Mouse (Mus musculus) kidney, adult 2 months (tissue): ENCODE data around the gene Smarce1. TPM values are rescaled to one million over a fixed set of nuclear protein-coding genes. Genes with fewer than 3 reads are reported as not detected.

Experiments used
- DNase-seq: peaks from one replicate; pipeline ENCODE4 v3.0.0; 2021
- H3K27ac ChIP-seq: fragments of 200-500 bp; 2 replicates; pipeline ENCODE4 v1.5.1; 2012; ENCODE audit warnings: low read depth, low read length, control low read depth, inconsistent platforms; ENCODE audit not compliant: insufficient read depth
- H3K27me3 ChIP-seq: fragments of 200-500 bp; replicated peaks from 2 replicates; pipeline ENCODE4 v1.6.1; 2012; ENCODE audit warnings: mild to moderate bottlenecking, moderate library complexity, low read length, inconsistent platforms; ENCODE audit not compliant: control insufficient read depth, insufficient read depth
- H3K36me3 ChIP-seq: fragments of 200-500 bp; 2 replicates; pipeline ENCODE4 v1.6.1; 2012; ENCODE audit warnings: mild to moderate bottlenecking, moderate library complexity, low read length, inconsistent platforms; ENCODE audit not compliant: control insufficient read depth, insufficient read depth
- H3K4me1 ChIP-seq: fragments of 200-500 bp; 2 replicates; pipeline ENCODE4 v1.6.1; 2011; ENCODE audit warnings: low read length; ENCODE audit not compliant: control insufficient read depth, insufficient read depth
- H3K4me3 ChIP-seq: fragments of 200-500 bp; 2 replicates; pipeline ENCODE4 v1.5.1; 2011; ENCODE audit warnings: mild to moderate bottlenecking, low read depth, low read length, control low read depth; ENCODE audit not compliant: insufficient read depth
- CTCF ChIP-seq: fragments of 200-500 bp; conservative IDR thresholded peaks from 2 replicates; pipeline ENCODE4 v1.5.1; 2011; ENCODE audit warnings: low read depth, mild to moderate bottlenecking, control low read depth, low read length, moderate library complexity, mixed read lengths; ENCODE audit not compliant: insufficient read depth, insufficient read length
- POLR2A ChIP-seq: fragments of 200-500 bp; IDR thresholded peaks from one replicate; pipeline ENCODE4 v1.6.1; 2011; ENCODE audit warnings: low read depth, low read length, control low read depth
- WGBS: fragments of 180-500 bp; shearing (Covaris S2); methylation state at CpG from one replicate; pipeline ENCODE4 v1.1.7; 2018; 5-methylcytosine and 5-hydroxymethylcytosine counted together
- polyA plus RNA-seq: library from polyadenylated mRNA; depleted of rRNA; stranded (reverse); fragments of >200 nt; gene quantifications from 2 replicates; pipeline ENCODE4 v1.2.3, GENCODE M21; 2012

The Smarce1 gene
- polyA plus RNA-seq, 1 experiment, result 18.6 TPM

DNA sequence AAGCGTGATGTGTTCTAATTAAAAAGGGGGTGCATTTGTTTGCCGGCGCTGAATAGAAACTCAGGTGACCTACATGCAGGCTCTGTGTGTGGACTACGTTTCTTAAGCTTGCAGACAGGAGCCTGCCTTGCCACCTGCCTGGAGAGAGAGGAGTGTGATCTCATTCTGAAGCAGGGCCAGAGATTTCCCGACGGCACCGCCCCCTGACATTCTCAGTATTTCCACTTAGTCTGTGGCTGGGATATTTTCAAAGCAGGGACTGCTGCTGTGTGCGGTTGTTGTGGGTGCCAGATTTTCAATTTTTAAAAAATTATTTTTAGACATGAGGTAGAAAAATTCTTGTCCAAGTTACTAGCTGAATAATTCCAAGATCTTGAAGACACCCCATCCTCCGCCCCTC, 34.4 kb upstream of the Smarce1 start:
- TF ChIP-seq CTCF, result no peak
- TF ChIP-seq POLR2A, result no peak
- Histone ChIP-seq H3K27me3 (no peaks in the 10 kb centered on the region), H3K4me1 (no peaks in the 10 kb centered on the region), H3K27ac (peak overlapping the region; percentile 33; the same call in 1 of the 2 replicates), H3K4me3 (no peak overlapping the region), H3K36me3 (no peaks in the 10 kb centered on the region)
- peak; percentile 28 for DNase-seq
- WGBS, result 66% methylated on average over 9 of the region's 9 CpGs

- 79% methylated on average over 4 of the region's 4 CpGs for WGBS
- Histone ChIP-seq H3K4me1 (no peaks in the 10 kb centered on the region), H3K27ac (no peak overlapping the region), H3K4me3 (no peak overlapping the region), H3K36me3 (no peaks in the 10 kb centered on the region), H3K27me3 (no peaks in the 10 kb centered on the region)
- 0 out of 2 replicates have a peak, but pooled peaks have one; percentile 6 for TF ChIP-seq CTCF
- no peak for TF ChIP-seq POLR2A
- DNase-seq, result no peak
These were observed 25.4 kb upstream of the Smarce1 start for GRCm38 (mm10) chr11:99256213-99256612.

- Histone ChIP-seq H3K27me3 (no peaks in the 10 kb centered on the region), H3K36me3 (no peaks in the 10 kb centered on the region), H3K4me1 (no peaks in the 10 kb centered on the region), H3K27ac (no peak overlapping the region), H3K4me3 (no peak overlapping the region)
- DNase-seq, result no peak
- WGBS, result 90% methylated on average over 8 of the region's 8 CpGs
- no peak for TF ChIP-seq CTCF
- TF ChIP-seq POLR2A, result no peak
These were observed 24.5 kb upstream of the Smarce1 start for GRCm38 (mm10) chr11:99255316-99255715.

DNA sequence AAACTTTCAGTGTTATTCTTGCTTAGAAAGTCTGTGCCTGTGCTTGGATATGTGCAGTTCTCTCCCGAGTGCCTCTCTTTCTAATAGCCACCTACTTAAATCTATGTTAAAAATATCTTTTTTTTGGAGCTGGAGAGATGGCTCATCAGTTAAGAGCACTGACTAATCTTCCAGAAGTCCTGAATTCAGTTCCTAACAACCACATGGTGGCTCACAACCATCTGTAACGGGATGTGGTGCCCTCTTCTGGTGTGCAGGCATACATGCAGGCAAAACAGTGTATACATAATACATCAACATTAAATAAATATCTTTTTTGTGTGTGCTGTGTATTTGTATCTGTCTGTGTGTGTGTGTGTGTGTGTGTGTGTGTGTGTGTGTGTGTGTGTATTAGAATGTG, 23.1 kb upstream of the Smarce1 start:
- TF ChIP-seq CTCF (0 out of 2 replicates have a peak, but pooled peaks have one; percentile 2), POLR2A (no peak)
- 60% methylated on average over 2 of the region's 2 CpGs for WGBS
- Histone ChIP-seq H3K36me3 (no peaks in the 10 kb centered on the region), H3K27me3 (no peaks in the 10 kb centered on the region), H3K4me3 (no peak overlapping the region), H3K27ac (no peak overlapping the region), H3K4me1 (no peaks in the 10 kb centered on the region)
- DNase-seq, result no peak

DNA sequence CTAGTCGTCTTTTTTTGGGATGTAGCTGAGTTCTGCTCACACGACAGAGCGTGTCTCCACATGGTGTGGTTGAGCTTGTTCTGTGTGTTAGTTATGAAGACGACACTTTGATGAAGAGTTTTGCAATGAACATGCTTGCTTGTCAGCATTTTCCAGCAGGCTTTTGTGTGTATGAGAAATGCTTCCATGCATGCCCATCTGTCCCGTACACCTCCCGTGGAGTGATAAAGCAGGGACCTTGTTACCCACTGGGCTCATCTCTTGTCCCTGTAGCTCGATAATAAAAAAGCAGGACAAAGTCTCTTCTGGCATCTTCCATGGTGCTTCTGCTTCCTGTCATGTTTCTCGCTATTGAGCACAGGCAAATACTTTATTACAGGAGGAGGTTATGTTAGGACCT, 21.9 kb upstream of the Smarce1 start:
- no peak for DNase-seq
- no peaks in the 10 kb centered on the region for H3K36me3 ChIP-seq
- no peaks in the 10 kb centered on the region for H3K27me3 ChIP-seq
- 66% methylated on average over 8 of the region's 8 CpGs for WGBS
- H3K4me3 ChIP-seq, result no peak overlapping the region
- no peak overlapping the region for H3K27ac ChIP-seq
- TF ChIP-seq POLR2A (no peak), CTCF (no peak)
- no peaks in the 10 kb centered on the region for H3K4me1 ChIP-seq

DNA sequence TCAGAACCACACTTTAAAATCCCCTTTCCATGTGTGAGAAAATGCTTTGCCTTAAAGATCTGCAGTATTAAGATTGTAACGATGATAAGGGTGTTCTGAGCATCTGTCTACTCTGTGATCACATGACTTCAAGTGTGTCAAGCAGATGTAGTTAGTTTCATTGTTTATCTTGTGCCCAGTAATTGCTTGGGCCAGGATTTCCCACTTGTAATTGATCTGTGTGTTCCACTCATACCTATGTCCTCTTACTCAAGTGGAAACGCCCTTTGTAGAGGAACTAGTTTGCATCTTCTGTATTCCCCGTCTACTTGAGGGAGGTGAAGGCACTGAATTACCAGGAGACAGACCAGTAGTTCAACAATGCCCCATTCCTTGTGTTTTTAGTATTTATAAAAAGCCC, 19.8 kb upstream of the Smarce1 start:
- H3K4me3 ChIP-seq, result no peak overlapping the region
- H3K27ac ChIP-seq, result no peak overlapping the region
- no peaks in the 10 kb centered on the region for H3K27me3 ChIP-seq
- H3K4me1 ChIP-seq, result no peaks in the 10 kb centered on the region
- DNase-seq, result no peak
- no peak for TF ChIP-seq CTCF
- no peak for TF ChIP-seq POLR2A
- 44% methylated on average over 3 of the region's 3 CpGs for WGBS
- H3K36me3 ChIP-seq, result no peaks in the 10 kb centered on the region

GRCm38 (mm10) chr11:99250241-99250640, 19.4 kb upstream of the Smarce1 start:
- Histone ChIP-seq H3K27ac (no peak overlapping the region), H3K27me3 (no peaks in the 10 kb centered on the region), H3K36me3 (no peaks in the 10 kb centered on the region), H3K4me3 (no peak overlapping the region), H3K4me1 (no peaks in the 10 kb centered on the region)
- DNase-seq, result no peak
- TF ChIP-seq POLR2A (no peak), CTCF (no peak)
- WGBS, result 47% methylated on average over 5 of the region's 5 CpGs

DNA sequence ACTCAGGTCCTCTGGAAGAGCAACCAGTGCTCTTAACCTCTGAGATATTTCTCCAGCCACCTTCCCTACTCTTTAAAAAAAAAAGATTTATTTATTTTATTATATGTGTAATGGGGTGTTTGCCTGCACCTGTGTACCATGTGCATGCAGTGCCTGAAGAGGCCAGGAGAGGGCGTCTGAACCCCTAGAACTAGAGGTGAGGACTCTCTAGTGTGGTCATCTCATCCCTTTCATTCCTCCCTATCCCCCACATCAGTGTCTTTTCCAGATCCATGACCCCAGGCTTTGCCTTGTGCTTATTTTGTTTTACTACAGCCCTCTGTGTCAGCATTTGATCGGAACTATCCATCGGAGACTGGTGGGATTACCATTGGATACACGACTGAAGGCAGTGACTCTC, 18.3 kb upstream of the Smarce1 start:
- H3K27ac ChIP-seq, result no peak overlapping the region
- H3K4me3 ChIP-seq, result no peak overlapping the region
- no peaks in the 10 kb centered on the region for H3K36me3 ChIP-seq
- WGBS, result 67% methylated on average over 4 of the region's 4 CpGs
- no peaks in the 10 kb centered on the region for H3K4me1 ChIP-seq
- peak; percentile 53 for TF ChIP-seq CTCF
- TF ChIP-seq POLR2A, result no peak
- no peak for DNase-seq
- H3K27me3 ChIP-seq, result no peaks in the 10 kb centered on the region
